Mouse (Mus musculus): Measurements from ENCODE around the gene Bicc1.

The Bicc1 gene

GRCm38 (mm10) chr10:71159676-71160235 lies at the start of gene Bicc1:
Bicc1 (minus strand) TSS chr10:71159700.
- DNase-seq (ENCODE audit: low spot score): peak; percentile 21

DNA sequence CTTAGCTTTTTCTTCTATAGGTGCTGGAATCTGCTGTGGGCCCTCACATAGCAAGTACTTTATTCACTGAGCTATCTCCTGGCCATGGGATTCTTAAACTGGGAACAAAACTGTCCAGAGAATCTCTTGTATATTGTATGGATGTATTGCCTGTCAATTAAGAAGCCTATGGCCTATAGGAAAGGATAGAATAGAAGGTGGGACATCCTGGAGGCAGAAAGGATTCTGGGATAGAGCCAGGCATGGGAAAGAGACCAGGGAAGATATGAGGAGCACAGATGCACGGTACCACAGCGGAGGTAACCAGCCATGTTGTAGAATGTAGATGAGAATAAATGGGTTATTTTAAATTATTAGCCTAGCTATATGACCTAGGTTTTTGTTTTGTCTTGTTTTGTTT lies 42.0 kb upstream of the Bicc1 start:
- no peak for DNase-seq (ENCODE audit: low spot score)

- no peak for DNase-seq (ENCODE audit: low spot score)
These were observed 41.5 kb upstream of the Bicc1 start for GRCm38 (mm10) chr10:71200964-71201363.

- peak; percentile 59 for DNase-seq (ENCODE audit: low spot score)
These were observed 39.2 kb upstream of the Bicc1 start for GRCm38 (mm10) chr10:71198676-71199075.

- no peak for DNase-seq (ENCODE audit: low spot score)
These were observed 37.7 kb upstream of the Bicc1 start for GRCm38 (mm10) chr10:71197036-71197785.

GRCm38 (mm10) chr10:71195501-71195900 lies 36.0 kb upstream of the Bicc1 start:
- DNase-seq (ENCODE audit: low spot score): no peak

DNA sequence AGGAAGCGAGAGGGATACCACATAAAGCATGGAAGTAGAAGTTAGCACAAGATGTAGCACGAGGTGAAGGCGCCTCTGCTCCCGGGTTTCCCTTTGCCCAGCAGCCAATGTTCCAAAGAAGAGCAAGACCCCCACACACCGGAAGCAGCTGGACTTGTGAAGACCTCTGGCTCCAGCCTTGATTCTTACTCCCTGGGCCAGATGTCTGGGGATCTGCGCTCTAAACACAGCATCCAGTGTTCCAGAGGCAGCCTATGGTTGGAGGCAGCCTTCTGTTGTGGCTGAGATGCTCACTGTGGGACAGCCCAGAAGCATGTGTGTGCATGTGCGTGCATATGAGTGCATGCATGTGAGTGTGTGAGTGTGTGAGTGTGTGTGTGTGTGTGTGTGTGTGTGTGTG lies 35.2 kb upstream of the Bicc1 start:
- DNase-seq (ENCODE audit: low spot score): peak; percentile 6

GRCm38 (mm10) chr10:71193319-71193718 lies 33.8 kb upstream of the Bicc1 start:
- DNase-seq (ENCODE audit: low spot score): no peak

DNA sequence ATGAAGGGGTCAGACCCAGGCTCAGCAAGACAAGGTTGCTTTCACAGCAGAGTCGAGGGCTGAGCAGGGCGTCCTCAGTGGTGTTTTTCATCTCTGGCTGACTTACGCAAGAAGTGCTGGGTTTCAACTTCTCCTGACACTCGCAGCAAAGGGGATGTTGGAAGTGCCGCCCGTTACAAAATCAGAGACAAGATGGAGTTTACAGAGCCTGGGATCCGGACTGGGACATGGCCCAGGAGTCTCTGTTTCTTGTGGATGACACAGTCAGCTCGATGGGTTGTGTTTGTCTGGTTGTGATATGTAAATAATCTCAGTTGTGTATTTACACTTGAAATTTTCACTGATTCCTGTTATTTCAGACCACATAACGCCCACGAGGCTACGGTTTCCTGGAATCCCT lies 33.4 kb upstream of the Bicc1 start:
- DNase-seq (ENCODE audit: low spot score): peak; percentile 43

- no peak for DNase-seq (ENCODE audit: low spot score)
These were observed 29.2 kb upstream of the Bicc1 start for GRCm38 (mm10) chr10:71188681-71189080.

DNA sequence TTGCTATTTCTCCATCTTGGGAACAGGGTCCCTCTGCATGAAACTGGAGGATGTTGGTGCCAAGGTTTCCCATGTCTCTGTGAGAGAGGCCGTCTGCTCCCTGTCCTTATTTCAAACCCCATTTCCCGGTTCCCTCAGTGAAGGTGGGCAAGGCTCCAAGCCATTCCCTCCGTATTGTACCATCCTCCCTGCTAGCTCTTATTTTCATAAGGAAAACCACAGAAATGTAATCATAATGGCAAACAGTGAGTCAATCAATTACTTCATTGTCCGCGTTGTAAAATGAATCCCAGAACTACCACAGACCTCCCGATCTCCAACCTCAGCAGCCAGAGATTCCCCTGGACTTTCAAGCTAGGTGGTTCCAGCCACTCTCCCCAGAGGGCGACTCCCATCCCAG lies 25.6 kb upstream of the Bicc1 start:
- no peak for DNase-seq (ENCODE audit: low spot score)

DNA sequence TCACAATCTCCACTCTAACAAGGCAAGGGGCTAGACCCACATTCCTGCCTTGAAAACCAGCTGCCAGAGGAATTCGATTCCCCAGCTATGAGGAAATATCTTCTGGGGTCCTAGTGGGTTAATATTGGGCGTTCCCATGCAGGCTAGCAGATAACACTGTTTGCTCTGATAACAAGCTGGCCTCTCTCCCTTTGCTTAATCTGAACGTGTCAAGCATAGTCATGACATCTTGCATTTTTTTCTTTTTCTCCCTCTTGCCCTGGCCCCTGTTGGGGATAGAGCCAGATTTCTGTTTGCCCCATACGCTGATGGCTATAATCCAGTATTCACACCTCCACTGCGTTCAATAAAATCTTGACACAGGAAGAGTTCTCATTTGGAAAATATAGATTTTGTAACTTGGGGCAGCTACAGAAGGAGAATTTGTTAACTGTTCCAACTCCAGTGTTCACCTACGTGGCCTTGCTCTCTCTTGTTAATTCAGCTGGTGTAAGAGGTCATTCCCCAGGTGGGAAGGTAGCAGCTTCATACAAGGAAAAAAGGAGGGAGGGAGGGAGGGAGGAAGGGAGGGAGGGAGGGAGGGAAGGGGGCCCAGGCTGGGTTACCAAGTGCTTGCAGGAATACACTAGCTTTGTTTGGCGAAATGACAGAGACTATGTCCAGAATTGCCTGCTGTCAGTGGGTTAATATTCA lies 24.0 kb upstream of the Bicc1 start:
- no peak for DNase-seq (ENCODE audit: low spot score)

- no peak for DNase-seq (ENCODE audit: low spot score)
These were observed 22.4 kb upstream of the Bicc1 start for GRCm38 (mm10) chr10:71181931-71182330.

- DNase-seq (ENCODE audit: low spot score): no peak
These were observed 21.6 kb upstream of the Bicc1 start for GRCm38 (mm10) chr10:71181091-71181490.

- DNase-seq (ENCODE audit: low spot score): no peak
These were observed 20.6 kb upstream of the Bicc1 start for GRCm38 (mm10) chr10:71180057-71180456.

GRCm38 (mm10) chr10:71177201-71177600 lies 17.7 kb upstream of the Bicc1 start:
- DNase-seq (ENCODE audit: low spot score): no peak

GRCm38 (mm10) chr10:71176341-71176740 lies 16.8 kb upstream of the Bicc1 start:
- DNase-seq (ENCODE audit: low spot score): no peak

DNA sequence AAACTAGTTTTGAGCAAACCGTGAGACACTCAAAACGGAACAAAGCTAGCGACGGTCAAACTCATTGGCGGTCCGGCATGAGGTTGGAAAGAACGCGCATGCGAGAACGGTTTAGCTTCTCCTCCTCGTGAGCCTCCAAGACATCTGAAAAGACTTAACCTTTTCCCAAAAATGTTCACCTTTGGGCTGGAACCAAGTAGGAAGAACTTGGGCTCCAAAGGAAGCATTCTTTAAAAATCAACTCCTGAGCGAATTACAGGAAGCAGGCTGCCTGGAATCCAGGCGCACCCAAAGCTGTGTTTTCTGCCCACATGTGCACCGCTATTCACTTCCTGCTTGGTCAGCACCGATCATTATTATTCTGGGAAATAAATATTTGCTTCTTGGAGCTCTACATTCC lies 15.8 kb upstream of the Bicc1 start:
- no peak for DNase-seq (ENCODE audit: low spot score)

GRCm38 (mm10) chr10:71171414-71171813 lies 11.9 kb upstream of the Bicc1 start:
- no peak for DNase-seq (ENCODE audit: low spot score)

DNA sequence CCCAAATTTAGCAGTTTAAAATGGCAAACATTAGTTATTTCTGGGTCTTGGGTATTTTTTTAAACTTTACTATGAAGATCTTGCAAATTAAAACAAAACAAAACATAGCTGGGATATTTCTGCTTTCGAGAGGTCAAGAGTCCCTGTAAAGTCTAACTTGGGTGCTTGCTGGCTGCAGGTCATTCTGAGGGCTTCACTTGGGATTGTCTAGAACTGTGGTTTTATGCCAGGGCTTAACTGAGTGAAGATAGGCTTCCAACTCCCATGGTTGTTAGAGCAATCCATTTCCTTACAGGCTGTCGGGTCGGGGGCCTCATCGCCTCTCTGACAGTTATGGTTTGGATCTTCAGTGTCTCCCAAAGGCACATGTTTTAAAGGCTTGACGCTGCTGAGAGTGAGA lies 11.3 kb upstream of the Bicc1 start:
- no peak for DNase-seq (ENCODE audit: low spot score)

- DNase-seq (ENCODE audit: low spot score): no peak
These were observed 10.3 kb upstream of the Bicc1 start for GRCm38 (mm10) chr10:71169811-71170210.

- DNase-seq (ENCODE audit: low spot score): no peak
These were observed 9.7 kb upstream of the Bicc1 start for GRCm38 (mm10) chr10:71169171-71169570.

GRCm38 (mm10) chr10:71160449-71160848 lies 949 bp upstream of the Bicc1 start:
- DNase-seq (ENCODE audit: low spot score): no peak

All from ovary, adult 18-20 months (tissue).